Mouse (Mus musculus): ENCODE results near the gene Col24a1.

Gene Col24a1

GRCm38 (mm10) chr3:145471094-145471493 is 178.8 kb downstream of the Col24a1 start:
- no peak for DNase-seq

GRCm38 (mm10) chr3:145474163-145474562 is 181.9 kb downstream of the Col24a1 start:
- no peak for DNase-seq

GRCm38 (mm10) chr3:145476634-145477033 is 184.4 kb downstream of the Col24a1 start:
- no peak for DNase-seq

GRCm38 (mm10) chr3:145477074-145477473 is 184.8 kb downstream of the Col24a1 start:
- DNase-seq = no peak

- DNase-seq = no peak
These were observed 186.2 kb downstream of the Col24a1 start for GRCm38 (mm10) chr3:145478446-145478845.

GRCm38 (mm10) chr3:145490279-145490678 is 198.0 kb downstream of the Col24a1 start:
- DNase-seq = no peak

DNA sequence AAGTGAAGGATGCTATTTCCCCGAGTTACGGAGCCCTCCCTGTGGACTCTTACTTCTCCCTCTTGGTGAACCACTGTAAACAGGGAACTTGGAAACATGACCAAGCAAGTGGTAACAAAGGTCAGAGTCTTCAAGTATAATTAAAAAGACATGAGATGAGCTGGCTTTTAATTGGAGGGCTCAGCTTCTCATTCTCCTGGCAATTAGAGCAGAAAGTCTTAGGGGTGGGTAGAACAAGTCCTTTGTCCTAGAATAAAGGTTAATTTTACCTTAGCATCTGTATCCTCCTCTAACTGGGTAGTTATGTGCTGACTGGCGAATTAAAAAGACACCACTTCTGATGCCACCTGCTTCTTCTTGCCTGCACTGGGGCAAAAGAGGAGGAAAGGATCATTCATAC is 199.1 kb downstream of the Col24a1 start:
- DNase-seq = no peak

GRCm38 (mm10) chr3:145498127-145498526 is 205.9 kb downstream of the Col24a1 start:
- DNase-seq = no peak

- no peak for DNase-seq
These were observed 206.6 kb downstream of the Col24a1 start for GRCm38 (mm10) chr3:145498893-145499292.

DNA sequence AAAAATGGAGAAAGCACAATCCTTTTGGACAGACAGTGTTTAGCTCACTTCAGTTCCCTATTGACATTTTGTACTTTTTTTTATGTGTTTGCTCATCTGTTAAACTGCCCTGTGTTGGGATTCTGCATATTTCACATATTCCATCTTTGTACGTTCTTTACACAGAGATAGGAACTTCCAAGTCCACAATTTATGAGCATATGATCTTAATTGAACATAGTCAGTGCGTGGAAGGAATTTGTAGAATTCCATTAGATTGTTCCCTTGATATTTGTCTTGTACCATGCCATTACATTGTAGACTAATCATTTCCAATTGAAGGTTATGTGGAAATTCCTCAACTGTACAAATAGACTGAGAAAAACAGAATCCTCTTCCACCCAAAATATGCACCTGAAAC is 212.6 kb downstream of the Col24a1 start:
- DNase-seq = no peak

DNA sequence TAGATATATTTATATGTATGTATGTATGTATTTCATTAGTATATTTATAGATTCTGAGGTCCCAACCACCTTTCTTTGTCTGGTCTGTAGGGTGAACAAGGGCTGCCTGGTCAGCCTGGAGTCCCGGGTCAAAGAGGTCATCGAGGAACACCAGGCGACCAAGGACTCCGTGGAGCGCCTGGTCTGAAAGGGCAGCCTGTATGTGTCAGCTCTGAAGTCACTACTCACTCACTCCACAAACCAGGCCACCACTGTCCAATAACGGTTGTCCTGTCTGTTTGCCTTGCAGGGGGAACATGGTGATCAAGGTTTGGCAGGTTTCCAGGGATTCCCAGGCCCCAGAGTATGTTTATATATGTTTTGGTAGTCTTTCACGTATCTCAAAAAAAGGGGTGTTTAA is 216.3 kb downstream of the Col24a1 start:
- no peak for DNase-seq

GRCm38 (mm10) chr3:145514197-145514596 is 221.9 kb downstream of the Col24a1 start:
- no peak for DNase-seq

DNA sequence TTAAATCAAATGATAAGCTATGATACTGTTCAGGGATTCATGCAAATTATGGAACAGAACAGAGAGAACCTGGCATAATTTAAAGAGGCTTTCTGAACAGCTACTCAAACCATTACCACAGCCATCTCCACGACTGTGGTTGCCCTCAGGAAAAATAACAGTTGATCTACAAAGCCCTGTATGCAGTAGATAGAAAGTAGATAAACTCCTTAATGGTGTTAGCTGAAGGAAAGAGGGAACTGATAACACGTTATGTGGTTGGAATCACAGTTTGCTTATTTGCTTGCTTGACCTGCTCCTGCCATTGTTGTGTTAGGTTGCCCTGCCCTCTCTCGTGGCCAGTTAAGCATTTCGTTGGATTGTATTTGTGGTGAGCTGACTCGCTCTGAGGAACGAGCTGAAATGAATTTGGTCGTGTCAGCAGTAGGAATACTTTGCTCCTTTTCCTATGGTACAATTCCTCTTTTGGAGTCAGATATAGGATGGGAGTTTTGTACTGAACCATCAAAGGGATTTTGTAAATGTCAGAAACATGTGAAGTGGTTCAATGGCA is 229.3 kb downstream of the Col24a1 start:
- DNase-seq = no peak

DNA sequence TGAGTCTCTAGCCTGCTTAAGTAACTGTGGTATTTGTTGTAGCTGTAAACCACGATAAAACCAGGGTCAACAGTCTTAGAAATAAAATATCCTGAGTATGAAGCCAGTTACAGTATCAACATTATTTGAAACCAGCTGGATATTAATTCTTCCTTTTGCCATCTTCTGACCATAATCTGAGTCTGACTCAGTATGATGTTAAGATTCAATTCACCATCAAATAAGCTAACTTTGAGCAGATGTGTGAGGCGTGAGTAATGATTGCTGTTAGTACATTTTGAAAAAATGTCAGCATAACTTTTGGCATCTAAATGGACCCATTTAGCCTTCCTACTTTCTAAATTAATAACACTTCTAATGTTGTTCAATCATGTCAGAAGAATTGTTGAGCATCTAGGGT is 230.0 kb downstream of the Col24a1 start:
- no peak for DNase-seq

DNA sequence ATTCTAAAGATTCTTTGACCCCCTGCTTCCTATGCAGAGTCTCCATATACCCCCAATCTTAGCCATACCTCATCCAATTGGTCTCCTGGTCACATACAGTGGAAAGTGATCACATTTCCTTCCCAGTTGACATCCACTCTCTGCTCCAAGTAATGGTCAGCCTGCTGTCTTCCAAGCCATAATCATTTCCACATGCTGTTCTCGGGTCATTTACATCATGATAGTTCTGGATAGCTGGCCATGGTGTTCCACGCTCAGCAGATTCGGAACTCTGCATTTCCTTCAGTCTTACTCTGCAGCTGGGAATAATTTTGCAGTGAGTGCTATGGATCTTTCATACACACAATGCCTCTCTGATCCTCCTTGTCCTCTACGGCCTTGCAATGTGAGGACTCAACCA is 233.0 kb downstream of the Col24a1 start:
- DNase-seq = no peak

GRCm38 (mm10) chr3:145537870-145538269 is 245.6 kb downstream of the Col24a1 start:
- DNase-seq = no peak

GRCm38 (mm10) chr3:145548441-145549415 is 256.5 kb downstream of the Col24a1 start:
- DNase-seq = no peak

DNA sequence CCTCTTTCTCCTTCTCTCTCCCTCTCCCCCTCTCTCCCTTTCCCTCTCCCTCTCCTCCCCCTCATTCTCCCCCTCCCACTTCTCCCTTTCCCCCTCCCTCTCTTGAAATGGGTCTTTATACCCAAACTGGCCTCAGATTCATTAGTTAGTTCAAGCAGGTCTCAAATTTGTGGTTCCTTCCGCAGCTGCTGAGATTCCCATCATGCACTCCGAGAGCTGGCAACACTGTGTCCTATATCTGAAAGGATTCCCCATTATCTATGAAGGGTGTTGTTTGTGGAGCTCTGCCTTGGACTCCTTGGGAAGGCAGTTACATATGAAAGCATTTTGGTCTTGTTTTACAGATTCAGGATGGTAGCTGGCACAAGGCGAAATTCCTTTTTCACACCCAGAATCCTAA is 257.9 kb downstream of the Col24a1 start:
- no peak for DNase-seq

DNA sequence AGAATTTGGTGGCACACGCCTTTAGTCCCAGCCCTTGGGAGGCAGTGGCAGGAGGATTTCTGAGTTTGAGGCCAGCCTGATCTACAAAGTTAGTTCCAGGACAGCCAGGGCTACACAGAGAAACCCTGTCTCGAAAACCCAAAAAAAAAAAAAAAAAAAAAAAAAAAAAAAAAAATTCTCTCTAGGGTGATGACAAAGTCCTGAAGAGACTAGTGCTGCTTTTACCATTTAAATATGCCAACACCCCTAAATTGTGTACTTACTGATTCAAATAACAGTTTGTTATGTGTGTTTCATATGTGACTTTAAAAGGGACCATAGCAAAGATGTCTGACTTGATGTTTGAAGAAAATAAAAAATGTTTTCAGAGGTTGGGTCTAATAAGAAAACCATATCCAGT is 262.1 kb downstream of the Col24a1 start:
- no peak for DNase-seq

- no peak for DNase-seq
These were observed 263.9 kb downstream of the Col24a1 start for GRCm38 (mm10) chr3:145556206-145556605.

DNA sequence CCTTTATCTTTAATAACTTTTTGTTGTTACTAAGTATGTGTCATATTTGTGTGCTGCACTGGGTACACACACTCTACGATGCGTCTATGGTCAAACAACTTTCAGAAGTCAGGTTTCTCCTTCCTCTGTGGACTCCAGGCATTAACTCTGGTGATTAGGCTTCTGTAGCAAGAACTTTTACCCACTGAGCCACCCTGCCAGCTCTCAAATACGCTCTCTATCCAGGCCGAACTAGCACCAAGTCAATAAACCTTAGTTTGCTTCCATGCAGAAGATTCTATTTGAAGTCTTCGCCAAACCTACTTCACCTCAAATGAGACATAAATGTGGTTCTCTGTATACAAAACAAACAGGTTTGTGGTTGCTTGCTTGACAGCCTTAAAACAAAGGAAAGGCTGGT is 267.4 kb downstream of the Col24a1 start:
- no peak for DNase-seq

- DNase-seq = no peak
These were observed 267.8 kb downstream of the Col24a1 start for GRCm38 (mm10) chr3:145560117-145560516.

- no peak for DNase-seq
These were observed 282.2 kb downstream of the Col24a1 start for GRCm38 (mm10) chr3:145574468-145574867.

GRCm38 (mm10) chr3:145575340-145575739 is 283.1 kb downstream of the Col24a1 start:
- DNase-seq = no peak
